Mouse (Mus musculus) limb, embryonic 15.5 days (tissue): ENCODE measurements at regions not wholly inside any gene's neighbourhood (a gene's known extent, or its start where the extent isn't known, plus 50 kb on each side); places are given as distances from the start of the nearest gene placed in this dataset.

Source experiments
- ATAC-seq: fragments of 200-750 bp; cut with Nextera tagmentation; 2 replicates; pipeline ENCODE4 v1.8.0; 2017; ENCODE audit warnings: low read depth, moderate TSS enrichment; ENCODE audit not compliant: insufficient number of reproducible peaks, low FRiP score, low TSS enrichment
- H3K27ac ChIP-seq: fragments of 300-500 bp; sonication (generic); 2 replicates; pipeline ENCODE4 v1.5.1; 2015; ENCODE audit warnings: moderate library complexity, mild to moderate bottlenecking, inconsistent platforms
- H3K27me3 ChIP-seq: fragments of 300-500 bp; sonication (generic); 2 replicates; pipeline ENCODE4 v1.6.1; 2015; ENCODE audit warnings: inconsistent platforms
- H3K36me3 ChIP-seq: fragments of 300-500 bp; sonication (generic); 2 replicates; pipeline ENCODE4 v1.6.1; 2015; ENCODE audit warnings: inconsistent platforms
- H3K4me1 ChIP-seq: fragments of 300-500 bp; sonication (generic); 2 replicates; pipeline ENCODE4 v1.6.1; 2015; ENCODE audit warnings: inconsistent platforms
- H3K4me2 ChIP-seq: fragments of 300-500 bp; sonication (generic); 2 replicates; pipeline ENCODE4 v1.6.1; 2015; ENCODE audit warnings: mild to moderate bottlenecking, inconsistent platforms
- H3K4me3 ChIP-seq: fragments of 300-500 bp; sonication (generic); 2 replicates; pipeline ENCODE4 v1.5.1; 2015; ENCODE audit warnings: mild to moderate bottlenecking, inconsistent platforms
- H3K9ac ChIP-seq: fragments of 300-500 bp; sonication (generic); 2 replicates; pipeline ENCODE4 v1.6.1; 2015; ENCODE audit warnings: inconsistent platforms
- H3K9me3 ChIP-seq: fragments of 300-500 bp; sonication (generic); 2 replicates; pipeline ENCODE4 v1.6.1; 2016; ENCODE audit warnings: inconsistent platforms
- WGBS: fragments of 180-500 bp; shearing (Covaris S2); methylation state at CpG from one replicate; pipeline ENCODE4 v1.1.7; 2015; 5-methylcytosine and 5-hydroxymethylcytosine counted together

- no peak overlapping the region for H3K4me3 ChIP-seq
- peak overlapping the region; percentile 72 for H3K27ac ChIP-seq
- no peaks in the 10 kb centered on the region for H3K27me3 ChIP-seq
- peaks cover 11% of the 10 kb centered on the region for H3K4me1 ChIP-seq
- ATAC-seq: peak; percentile 48; the same call in 1 of the 2 replicates
- WGBS: 29% methylated on average over 4 of the region's 4 CpGs
- no peaks in the 10 kb centered on the region for H3K36me3 ChIP-seq
- H3K9me3 ChIP-seq: no peaks in the 10 kb centered on the region
- peak overlapping the region; percentile 33 for H3K4me2 ChIP-seq
- H3K9ac ChIP-seq: no peak overlapping the region
Measured at GRCm38 (mm10) chr8:77816217-77816616, 92.0 kb upstream of the Ednra start.

DNA sequence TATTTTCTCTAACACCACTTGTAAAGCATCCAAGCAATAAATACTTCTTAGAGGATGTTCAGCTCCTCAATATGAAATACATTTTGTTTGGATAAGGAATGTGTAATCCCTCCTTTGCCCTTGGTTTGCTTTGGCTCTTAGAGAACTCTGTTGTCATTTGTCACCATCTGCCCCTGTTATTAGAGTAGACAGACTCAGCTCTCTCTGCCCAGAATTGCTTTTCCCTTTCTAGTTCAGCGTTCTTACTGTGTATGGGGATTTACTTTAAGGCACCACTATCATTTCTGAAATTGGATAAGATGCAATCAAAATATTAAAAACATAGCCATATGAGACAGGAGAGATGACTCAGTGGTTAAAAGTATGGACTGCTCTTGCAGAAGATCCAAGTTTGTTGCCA is 101.5 kb upstream of the Ednra start:
- no peaks in the 10 kb centered on the region for H3K36me3 ChIP-seq
- H3K4me1 ChIP-seq: peaks cover 25% of the 10 kb centered on the region
- H3K4me2 ChIP-seq: no peak overlapping the region
- no peak for ATAC-seq
- H3K27me3 ChIP-seq: no peaks in the 10 kb centered on the region
- H3K4me3 ChIP-seq: no peak overlapping the region
- H3K9me3 ChIP-seq: no peaks in the 10 kb centered on the region
- WGBS: 63% methylated on average over 1 of the region's 1 CpGs
- no peak overlapping the region for H3K9ac ChIP-seq
- H3K27ac ChIP-seq: no peak overlapping the region; the same call in 1 of the 2 replicates

DNA sequence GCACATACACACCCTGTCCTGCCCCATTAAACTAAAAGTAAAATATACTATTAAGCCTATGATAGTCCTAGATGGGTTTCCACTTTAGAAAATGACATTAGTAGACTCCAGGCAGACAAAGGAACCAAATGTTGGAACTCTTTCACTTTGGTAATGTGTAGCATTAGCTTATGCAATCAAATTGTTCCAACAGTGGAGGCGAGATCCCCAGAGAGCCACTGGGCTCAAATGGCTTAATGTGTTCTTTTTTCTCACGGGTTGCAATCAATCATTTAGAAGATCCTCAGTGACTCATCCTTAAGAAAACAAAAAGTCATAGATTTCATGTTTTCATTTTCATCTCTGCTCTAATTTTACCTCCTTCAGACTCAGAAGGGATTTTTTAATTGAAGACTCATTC is 102.0 kb upstream of the Ednra start:
- no peak for ATAC-seq
- Histone ChIP-seq H3K9me3 (no peaks in the 10 kb centered on the region), H3K27ac (no peak overlapping the region; the same call in 1 of the 2 replicates), H3K9ac (no peak overlapping the region), H3K4me3 (no peak overlapping the region), H3K4me2 (no peak overlapping the region), H3K36me3 (no peaks in the 10 kb centered on the region), H3K4me1 (peaks cover 25% of the 10 kb centered on the region), H3K27me3 (no peaks in the 10 kb centered on the region)
- 66% methylated on average over 2 of the region's 2 CpGs for WGBS

GRCm38 (mm10) chr8:77828079-77828478 is 103.8 kb upstream of the Ednra start:
- H3K27me3 ChIP-seq: no peaks in the 10 kb centered on the region
- no peaks in the 10 kb centered on the region for H3K36me3 ChIP-seq
- H3K9me3 ChIP-seq: no peaks in the 10 kb centered on the region
- H3K27ac ChIP-seq: 0 out of 2 replicates have a peak overlapping the region, but pooled peaks have one; percentile 1
- H3K9ac ChIP-seq: no peak overlapping the region
- 38% methylated on average over 7 of the region's 7 CpGs for WGBS
- no peak overlapping the region for H3K4me3 ChIP-seq
- H3K4me2 ChIP-seq: no peak overlapping the region
- peaks cover 25% of the 10 kb centered on the region for H3K4me1 ChIP-seq
- ATAC-seq: no peak

DNA sequence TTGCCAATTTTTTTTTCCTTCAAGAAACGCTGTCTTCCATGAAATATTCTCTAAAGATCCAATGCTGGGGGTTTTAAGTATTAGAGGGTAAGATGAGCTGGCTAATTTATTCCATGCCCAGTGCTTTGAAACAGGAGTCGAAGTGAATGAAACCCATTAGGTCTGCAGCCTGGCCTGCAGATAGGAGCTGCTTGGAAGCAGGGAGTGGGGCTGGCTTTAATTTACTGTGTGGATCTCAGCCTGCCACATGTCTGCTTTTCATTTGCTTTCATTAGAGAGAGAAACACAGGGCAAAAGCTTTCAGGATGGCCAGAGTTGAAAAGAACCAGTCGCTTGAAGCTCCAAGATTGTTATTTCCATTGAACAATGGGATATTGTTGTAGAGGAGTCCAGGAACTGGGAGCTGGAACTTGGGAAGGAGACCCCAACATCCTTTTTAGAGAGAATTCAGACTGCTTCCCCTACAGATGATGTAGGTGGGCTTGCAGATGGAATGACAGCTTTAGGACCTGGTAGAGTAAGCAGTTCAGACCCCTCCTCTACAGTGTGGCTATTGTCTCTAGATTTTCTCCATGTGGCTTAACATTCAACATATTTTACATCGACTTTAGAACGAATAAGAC is 105.0 kb upstream of the Ednra start:
- ATAC-seq: peak; percentile 76; the same call in 1 of the 2 replicates
- peaks cover 26% of the 10 kb centered on the region for H3K4me1 ChIP-seq

GRCm38 (mm10) chr8:77829764-77830163 is 105.5 kb upstream of the Ednra start:
- peak overlapping the region; percentile 81 for H3K27ac ChIP-seq
- 0 out of 2 replicates have a peak, but pooled peaks have one; percentile 24 for ATAC-seq

More for the DNA sequence above, 105.0 kb upstream of the Ednra start:
- no peak overlapping the region for H3K4me3 ChIP-seq
- H3K27ac ChIP-seq: peak overlapping the region; percentile 81
- no peak overlapping the region for H3K9ac ChIP-seq
- H3K27me3 ChIP-seq: no peaks in the 10 kb centered on the region
- 25% methylated on average over 5 of the region's 5 CpGs for WGBS
- H3K9me3 ChIP-seq: no peaks in the 10 kb centered on the region
- no peaks in the 10 kb centered on the region for H3K36me3 ChIP-seq
- no peak overlapping the region for H3K4me2 ChIP-seq

GRCm38 (mm10) chr8:77834283-77834682 is 110.0 kb upstream of the Ednra start:
- Histone ChIP-seq H3K36me3 (no peaks in the 10 kb centered on the region), H3K4me2 (no peak overlapping the region), H3K27ac (no peak overlapping the region), H3K27me3 (no peaks in the 10 kb centered on the region), H3K9me3 (no peaks in the 10 kb centered on the region), H3K9ac (no peak overlapping the region), H3K4me3 (no peak overlapping the region), H3K4me1 (peaks cover 17% of the 10 kb centered on the region)
- WGBS: 47% methylated on average over 6 of the region's 6 CpGs
- ATAC-seq: no peak

More at GRCm38 (mm10) chr8:77829764-77830163, 105.5 kb upstream of the Ednra start:
- H3K9ac ChIP-seq: no peak overlapping the region
- no peaks in the 10 kb centered on the region for H3K36me3 ChIP-seq
- H3K9me3 ChIP-seq: no peaks in the 10 kb centered on the region
- 30% methylated on average over 5 of the region's 5 CpGs for WGBS
- H3K4me3 ChIP-seq: no peak overlapping the region
- H3K4me1 ChIP-seq: peaks cover 31% of the 10 kb centered on the region
- no peaks in the 10 kb centered on the region for H3K27me3 ChIP-seq
- H3K4me2 ChIP-seq: no peak overlapping the region

DNA sequence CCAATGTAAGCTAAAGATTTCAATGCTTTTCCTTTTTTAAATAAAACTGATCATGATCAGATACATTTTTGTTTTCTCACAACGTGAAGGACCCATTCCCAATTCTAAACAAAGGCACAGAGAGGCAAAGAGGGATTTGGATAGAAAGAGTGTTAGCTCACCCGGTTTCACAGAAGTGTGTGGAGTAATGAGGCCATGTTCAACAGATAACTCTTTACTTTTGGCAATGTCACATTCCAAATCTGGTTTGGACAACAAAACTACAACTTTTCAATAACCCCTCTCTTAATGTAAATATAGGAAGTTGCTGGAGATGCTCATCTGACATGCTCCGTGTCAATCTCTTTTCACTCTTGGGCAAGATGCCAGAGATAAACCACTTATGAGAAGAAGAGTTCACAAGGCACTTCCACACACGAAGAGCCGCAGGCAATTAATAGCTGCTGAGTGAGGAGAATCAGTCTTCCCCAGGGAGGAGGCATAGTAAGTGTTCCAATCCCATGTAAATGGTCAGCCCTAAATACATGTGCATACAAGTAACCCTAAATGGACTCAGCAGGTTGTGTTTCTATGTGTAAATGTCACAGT is 112.7 kb upstream of the Ednra start:
- no peaks in the 10 kb centered on the region for H3K9me3 ChIP-seq
- H3K9ac ChIP-seq: no peak overlapping the region
- no peak overlapping the region for H3K27ac ChIP-seq
- no peaks in the 10 kb centered on the region for H3K27me3 ChIP-seq
- 70% methylated on average over 5 of the region's 5 CpGs for WGBS
- H3K4me2 ChIP-seq: no peak overlapping the region
- no peak for ATAC-seq
- H3K4me1 ChIP-seq: peaks cover 13% of the 10 kb centered on the region
- no peak overlapping the region for H3K4me3 ChIP-seq
- no peaks in the 10 kb centered on the region for H3K36me3 ChIP-seq

GRCm38 (mm10) chr8:77842392-77843139 is 118.3 kb upstream of the Ednra start:
- Histone ChIP-seq H3K4me2 (no peak overlapping the region), H3K27me3 (no peaks in the 10 kb centered on the region), H3K36me3 (no peaks in the 10 kb centered on the region), H3K9me3 (no peaks in the 10 kb centered on the region), H3K9ac (no peak overlapping the region), H3K4me1 (peaks cover 8% of the 10 kb centered on the region), H3K4me3 (no peak overlapping the region), H3K27ac (no peak overlapping the region)
- no peak for ATAC-seq
- WGBS: 27% methylated on average over 7 of the region's 7 CpGs

GRCm38 (mm10) chr8:77843229-77843628 is 119.0 kb upstream of the Ednra start:
- no peak overlapping the region for H3K4me2 ChIP-seq
- H3K9ac ChIP-seq: no peak overlapping the region
- 40% methylated on average over 3 of the region's 3 CpGs for WGBS
- no peak overlapping the region for H3K27ac ChIP-seq
- no peaks in the 10 kb centered on the region for H3K9me3 ChIP-seq
- ATAC-seq: no peak
- H3K36me3 ChIP-seq: no peaks in the 10 kb centered on the region
- peaks cover 8% of the 10 kb centered on the region for H3K4me1 ChIP-seq
- no peak overlapping the region for H3K4me3 ChIP-seq
- H3K27me3 ChIP-seq: no peaks in the 10 kb centered on the region

DNA sequence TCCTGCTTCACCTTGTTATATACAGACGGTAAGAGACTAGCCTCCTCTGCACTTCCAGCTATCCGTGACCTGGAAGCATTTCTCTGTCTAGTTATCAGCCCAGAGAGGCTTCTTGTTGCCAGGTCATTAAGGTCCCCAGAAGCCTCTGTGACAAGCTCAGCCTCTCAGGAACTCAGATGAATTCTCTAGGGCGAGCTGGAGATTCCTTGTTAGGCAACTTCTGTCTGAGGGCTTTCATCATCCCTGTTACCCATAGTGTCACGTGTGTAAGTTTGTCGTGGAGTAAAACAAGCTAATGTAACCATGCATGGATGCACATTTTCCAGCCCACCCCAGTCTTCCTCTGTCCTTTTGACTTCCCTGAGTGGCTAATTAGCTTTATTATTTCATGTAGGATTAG is 126.3 kb upstream of the Ednra start:
- no peaks in the 10 kb centered on the region for H3K36me3 ChIP-seq
- ATAC-seq: no peak
- no peaks in the 10 kb centered on the region for H3K4me1 ChIP-seq
- H3K9me3 ChIP-seq: no peaks in the 10 kb centered on the region; the same call in 1 of the 2 replicates
- WGBS: 64% methylated on average over 5 of the region's 5 CpGs
- H3K4me3 ChIP-seq: no peak overlapping the region
- no peak overlapping the region for H3K4me2 ChIP-seq
- no peaks in the 10 kb centered on the region for H3K27me3 ChIP-seq
- H3K27ac ChIP-seq: no peak overlapping the region
- no peak overlapping the region for H3K9ac ChIP-seq

GRCm38 (mm10) chr8:77870264-77870663 is 146.0 kb upstream of the Ednra start:
- no peaks in the 10 kb centered on the region for H3K4me1 ChIP-seq
- no peaks in the 10 kb centered on the region for H3K27me3 ChIP-seq
- no peaks in the 10 kb centered on the region for H3K36me3 ChIP-seq
- no peak for ATAC-seq
- no peak overlapping the region for H3K27ac ChIP-seq
- H3K4me3 ChIP-seq: no peak overlapping the region
- WGBS: 19% methylated on average over 6 of the region's 6 CpGs
- H3K4me2 ChIP-seq: no peak overlapping the region
- no peak overlapping the region for H3K9ac ChIP-seq
- no peaks in the 10 kb centered on the region for H3K9me3 ChIP-seq
